Mouse (Mus musculus) C2C12 (cell line): ENCODE measurements around the gene Pnpla2.

ENCODE experiments used
- CEBPB ChIP-seq: IDR thresholded peaks from one replicate; pipeline ENCODE4 v1.6.1; 2011; ENCODE audit warnings: low read depth, mild to moderate bottlenecking, control low read depth, moderate library complexity
- CTCF ChIP-seq: IDR thresholded peaks from one replicate; pipeline ENCODE4 v1.5.1; 2011; ENCODE audit not compliant: control insufficient read depth, insufficient read depth, insufficient read length
- FOSL1 ChIP-seq: IDR thresholded peaks from one replicate; pipeline ENCODE4 v1.8.0; 2011; ENCODE audit warnings: mild to moderate bottlenecking, low read length; ENCODE audit not compliant: poor library complexity, insufficient read depth, severe bottlenecking
- MAX ChIP-seq: IDR thresholded peaks from one replicate; pipeline ENCODE4 v1.6.1; 2011; ENCODE audit warnings: mild to moderate bottlenecking, control low read depth
- USF1 ChIP-seq: IDR thresholded peaks from one replicate; pipeline ENCODE4 v1.6.1; 2011; ENCODE audit warnings: low read depth, mild to moderate bottlenecking, control low read depth, moderate library complexity

DNA sequence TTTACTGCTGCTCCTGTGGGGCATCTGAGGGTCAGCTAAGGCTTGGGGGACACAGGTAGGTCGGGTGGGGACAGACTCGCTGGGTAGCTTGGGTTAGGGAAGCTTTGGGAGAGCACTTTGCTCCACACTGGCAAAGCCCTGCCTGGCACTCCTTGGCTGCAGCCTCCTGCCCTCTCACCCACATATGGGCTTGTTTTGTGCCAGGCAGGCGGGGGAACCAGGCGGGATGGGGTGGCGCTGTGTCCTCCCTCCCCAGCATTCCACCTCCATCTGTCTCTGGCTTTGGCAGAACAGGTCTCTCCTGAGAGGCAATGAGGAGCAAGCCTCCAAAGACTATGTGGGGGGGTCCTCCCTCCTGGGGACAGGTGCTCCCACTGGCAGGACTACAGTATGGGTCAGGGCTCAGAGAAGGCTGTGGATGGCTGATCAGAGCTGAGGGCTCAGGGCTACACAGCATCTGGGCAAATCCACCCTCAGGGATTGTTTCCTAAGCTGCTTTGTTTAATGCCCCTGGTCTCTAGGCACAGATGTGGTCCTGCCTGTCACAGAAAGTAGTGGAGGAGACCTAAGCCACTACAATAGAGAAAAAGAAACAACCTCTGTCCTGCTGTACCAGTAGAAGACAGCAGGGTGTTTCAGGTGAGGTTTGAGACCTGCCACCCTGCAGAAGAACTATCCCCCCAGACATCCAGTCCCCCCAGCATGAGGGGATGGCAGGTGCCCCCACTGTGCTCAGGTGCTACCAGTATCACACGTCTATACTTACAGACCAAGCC, 22.1 kb upstream of the Pnpla2 start:
- TF ChIP-seq CTCF (no peak), USF1 (no peak), MAX (no peak), FOSL1 (no peak), CEBPB (no peak)
